Mouse (Mus musculus) liver, adult (tissue): ENCODE results near the gene Vars.

Experiments
- GATA4 ChIP-seq: IDR thresholded peaks from 2 replicates; pipeline ENCODE4 v1.6.1; 2014; ENCODE audit warnings: mild to moderate bottlenecking, low read length; ENCODE audit not compliant: insufficient replicate concordance

Gene Vars

GRCm38 (mm10) chr17:34998526-34999430 lies 2.0 kb upstream of the Vars start:
- no peak for TF ChIP-seq GATA4

GRCm38 (mm10) chr17:35001452-35002152 lies 815 bp downstream of the Vars start:
- TF ChIP-seq GATA4: no peak

DNA sequence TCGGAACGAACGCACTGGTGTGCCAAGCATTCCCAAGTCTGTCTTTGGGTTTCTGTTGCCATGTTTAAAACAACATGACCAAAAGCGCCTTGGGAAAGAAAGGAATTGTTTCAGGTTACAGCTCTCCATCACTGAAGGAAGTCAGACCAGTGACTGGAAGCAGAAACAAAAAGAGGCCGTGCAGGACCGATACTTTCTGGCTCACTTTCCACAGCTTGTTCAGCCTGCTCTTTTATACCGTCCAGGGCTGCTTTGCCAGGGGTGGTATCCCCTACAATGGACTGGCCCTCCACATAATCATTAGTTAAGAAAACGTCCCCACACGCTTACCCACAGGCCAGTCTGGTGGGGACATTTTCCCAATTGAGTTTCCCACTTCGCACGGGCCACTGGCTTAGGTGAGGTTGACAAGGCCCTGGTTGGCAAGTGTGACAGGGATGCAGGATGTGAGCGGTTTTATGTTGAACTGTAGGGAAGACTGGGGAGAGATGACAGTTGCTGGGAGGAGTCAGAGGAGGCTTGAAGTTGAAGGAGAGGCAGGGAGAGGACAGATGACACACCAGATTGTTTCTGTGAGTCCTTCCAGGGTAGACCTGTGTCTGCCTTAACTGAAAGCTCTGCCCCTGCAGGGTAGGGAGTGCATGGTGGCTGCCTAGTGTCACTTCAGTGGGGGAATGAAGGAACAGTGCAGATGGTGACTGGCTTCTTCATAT lies 1.5 kb downstream of the Vars start:
- no peak for TF ChIP-seq GATA4

DNA sequence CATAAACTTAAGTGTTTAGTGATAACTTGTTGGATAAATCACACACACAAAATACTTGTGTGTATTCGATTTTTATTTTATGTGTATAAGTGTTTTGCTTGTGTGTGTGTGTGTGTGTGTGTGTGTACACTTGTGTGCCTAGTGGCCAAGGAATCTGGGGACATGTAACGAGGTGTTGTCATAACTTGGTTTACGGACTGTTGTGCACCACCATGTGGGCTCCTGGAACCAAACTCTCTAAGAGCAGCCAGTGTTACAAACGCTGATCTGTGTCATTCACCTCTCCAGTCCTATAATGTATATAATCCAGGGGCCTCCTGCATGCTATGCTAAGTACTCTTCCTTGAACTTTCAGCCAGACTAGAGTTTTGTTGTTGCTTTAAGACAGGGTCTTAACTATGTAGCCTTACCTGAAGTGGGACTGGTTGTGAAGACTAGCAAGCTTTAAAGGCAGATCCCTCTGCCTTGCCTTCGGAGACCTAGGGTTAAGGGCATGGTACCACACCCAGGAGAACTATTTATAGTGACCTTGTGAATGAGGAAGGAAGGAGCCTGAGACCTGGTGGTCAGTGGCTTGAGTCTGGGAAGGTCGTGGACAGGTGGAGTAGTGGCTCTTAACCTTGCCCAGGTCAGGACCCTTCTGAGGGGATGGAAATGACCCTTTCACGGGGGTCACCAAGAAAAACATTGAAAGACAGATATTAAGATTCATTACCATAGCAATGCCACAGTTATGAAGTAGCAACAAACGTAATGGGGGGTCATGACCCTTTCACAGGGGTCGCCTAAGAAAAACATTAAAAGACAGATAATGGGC lies 2.4 kb downstream of the Vars start:
- no peak for TF ChIP-seq GATA4

GRCm38 (mm10) chr17:35004075-35004717 lies 3.4 kb downstream of the Vars start:
- no peak for TF ChIP-seq GATA4

- TF ChIP-seq GATA4: no peak
Observed at GRCm38 (mm10) chr17:35005158-35005557, 4.4 kb downstream of the Vars start.

DNA sequence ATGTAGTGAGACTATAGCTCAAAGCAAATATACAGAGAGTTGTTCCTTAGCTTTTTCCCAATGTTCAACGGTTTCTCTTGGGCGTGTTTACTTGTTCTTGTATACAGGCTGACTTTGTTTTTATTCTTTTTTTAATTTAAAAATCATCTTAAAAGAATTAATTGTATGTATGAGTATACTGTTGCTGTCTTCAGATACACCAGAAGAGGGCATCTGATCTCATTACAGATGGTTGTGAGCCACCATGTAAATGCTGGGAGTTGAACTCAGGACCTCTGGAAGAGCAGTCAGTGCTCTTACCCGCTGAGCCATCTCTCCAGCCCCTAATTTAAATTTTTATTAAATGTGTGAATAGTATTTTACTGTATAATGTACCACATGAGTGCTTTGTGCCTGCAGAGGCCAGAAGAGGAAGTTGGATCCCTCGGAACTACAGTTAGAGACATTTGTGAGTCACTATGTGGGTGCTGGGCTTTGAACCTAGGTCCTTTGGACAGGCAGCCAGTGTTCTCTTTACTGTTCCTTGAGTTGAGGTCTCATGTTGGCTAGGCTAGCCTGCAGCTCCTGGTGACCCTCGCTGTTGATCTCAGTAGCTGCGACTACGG lies 6.7 kb downstream of the Vars start:
- TF ChIP-seq GATA4: no peak

GRCm38 (mm10) chr17:35009586-35009985 lies 8.8 kb downstream of the Vars start:
- TF ChIP-seq GATA4: no peak

DNA sequence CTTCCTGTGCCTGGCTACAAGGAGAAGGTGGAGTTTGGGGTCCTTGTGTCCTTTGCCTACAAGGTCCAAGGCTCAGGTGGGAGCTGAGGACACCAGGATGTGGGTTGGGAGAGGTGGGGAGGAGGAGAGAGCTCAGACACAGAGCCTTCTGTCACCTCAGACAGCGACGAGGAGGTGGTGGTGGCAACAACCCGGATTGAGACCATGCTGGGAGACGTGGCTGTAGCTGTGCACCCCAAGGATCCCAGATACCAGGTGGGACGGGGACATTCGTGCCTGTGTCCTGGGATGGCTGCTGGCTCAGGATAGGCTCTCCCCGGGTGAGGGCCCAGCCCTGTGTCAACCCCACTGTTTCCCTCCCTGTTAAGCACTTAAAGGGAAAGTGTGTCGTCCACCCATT lies 10.7 kb downstream of the Vars start:
- no peak for TF ChIP-seq GATA4

GRCm38 (mm10) chr17:35012430-35012829 lies 11.6 kb downstream of the Vars start:
- TF ChIP-seq GATA4: no peak

GRCm38 (mm10) chr17:35013221-35013620 lies 12.4 kb downstream of the Vars start:
- TF ChIP-seq GATA4: no peak

DNA sequence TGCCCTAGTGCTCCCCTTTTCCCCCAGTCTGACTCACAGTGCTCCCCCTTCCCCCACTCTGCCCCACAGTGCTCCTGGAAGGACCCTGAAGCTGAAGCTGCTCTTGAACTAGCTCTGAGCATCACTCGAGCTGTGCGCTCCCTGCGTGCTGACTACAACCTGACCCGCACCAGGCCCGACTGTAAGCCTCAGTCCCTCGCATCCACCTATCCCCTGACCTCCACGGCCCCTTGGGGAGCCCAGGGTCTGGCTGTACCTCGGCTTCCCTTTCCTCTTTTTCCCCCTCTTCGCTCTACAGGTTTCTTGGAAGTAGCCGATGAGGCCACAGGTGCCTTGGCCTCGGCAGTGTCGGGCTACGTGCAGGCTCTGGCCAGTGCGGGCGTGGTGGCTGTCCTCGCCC lies 14.5 kb downstream of the Vars start:
- no peak for TF ChIP-seq GATA4

DNA sequence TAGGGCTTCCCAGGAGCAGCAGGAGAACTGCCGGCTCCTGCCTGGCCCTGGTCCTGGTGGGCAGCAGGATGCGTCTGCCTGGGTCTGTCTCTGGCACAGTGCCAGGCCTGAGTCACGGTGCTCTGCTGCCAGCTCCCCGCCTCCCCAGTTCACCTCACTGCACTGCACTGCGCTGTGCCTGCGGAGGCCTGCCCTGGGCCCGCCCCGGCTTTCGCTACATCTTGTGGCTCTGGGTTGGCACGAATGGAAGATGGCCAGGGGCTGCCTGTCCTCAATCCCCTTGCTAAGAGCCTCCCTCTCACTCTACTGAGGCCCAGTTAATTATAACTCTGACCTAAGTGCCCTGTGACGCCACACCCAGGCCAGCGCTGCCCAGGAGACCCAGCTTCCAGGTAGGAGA lies 15.6 kb downstream of the Vars start, which contains the start of gene Vwa7:
Vwa7 (plus strand) TSS at position 204 of the 400 bp plus-strand sequence.
- TF ChIP-seq GATA4: no peak
